Mouse (Mus musculus) E14TG2a.4 (cell line): ENCODE results near the gene H2afy2.

Experiments used
- CTCF ChIP-seq: conservative IDR thresholded peaks from 2 replicates; pipeline ENCODE4 v1.5.1; 2014; ENCODE audit warnings: low read length
- NANOG ChIP-seq: IDR thresholded peaks from 2 replicates; pipeline ENCODE4 v1.6.1; 2014; ENCODE audit warnings: borderline replicate concordance, low read length, mixed read lengths
- POU5F1 ChIP-seq: IDR thresholded peaks from 2 replicates; pipeline ENCODE4 v1.6.1; 2014; ENCODE audit warnings: low read length, borderline replicate concordance

DNA sequence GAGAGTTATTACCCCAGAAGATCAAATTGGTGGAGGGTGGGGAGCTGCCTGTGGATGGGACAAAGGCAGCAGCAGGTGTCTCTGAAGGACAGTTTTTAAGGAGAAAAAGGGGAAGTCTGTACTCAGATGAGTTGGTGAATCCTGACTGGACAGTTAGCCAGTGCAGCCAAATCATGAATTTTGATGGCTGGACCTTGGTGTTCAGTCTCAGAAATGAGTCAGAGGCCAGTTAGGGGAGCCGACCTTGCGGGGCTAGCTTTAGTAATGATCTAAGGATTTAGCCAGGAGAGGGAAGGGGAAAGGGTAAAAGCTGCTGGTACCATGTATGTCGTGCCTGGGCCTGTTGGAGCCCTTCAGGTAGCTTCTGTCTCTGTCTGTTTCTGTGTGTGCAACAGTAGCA is 70.3 kb downstream of the H2afy2 start:
- no peak for TF ChIP-seq CTCF
- TF ChIP-seq NANOG, result no peak
- TF ChIP-seq POU5F1, result no peak
